Mouse (Mus musculus): ENCODE data around the gene Tfrc. TPM values are rescaled to one million over a fixed set of nuclear protein-coding genes. Genes with fewer than 3 reads are reported as not detected.

Gene Tfrc
- polyA plus RNA-seq, 1 experiment from 2014 or later: 37.0 TPM

DNA sequence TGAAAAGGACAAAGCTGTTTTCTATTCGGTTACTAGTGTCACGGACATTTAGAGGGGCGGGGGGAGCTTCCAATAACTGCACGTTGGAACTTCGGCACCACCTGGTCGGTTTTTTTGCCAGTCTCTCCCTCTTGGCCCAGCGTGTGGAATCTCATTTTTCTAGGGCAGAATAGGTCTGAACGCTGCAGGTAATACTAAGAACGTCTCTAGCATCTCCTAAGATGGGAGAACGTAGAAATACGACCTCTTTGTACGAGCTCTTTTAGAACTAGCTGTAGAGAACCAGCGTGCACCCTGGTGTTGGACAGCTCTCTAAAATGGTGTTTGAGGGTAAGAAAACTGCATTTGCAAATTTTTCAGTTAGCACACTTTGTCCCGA lies 670 bp downstream of the Tfrc start:
- under 1% methylated on average over 14 of the region's 14 CpGs for WGBS
- Histone ChIP-seq H3K27me3 (ENCODE audit: insufficient read depth, low read length) (no peaks in the 10 kb centered on the region), H3K4me2 (ENCODE audit: low read length) (peak overlapping the region; percentile 97), H3K9ac (ENCODE audit: low read depth, low read length) (peak overlapping the region; percentile 78), H3K9me3 (replicated peaks; ENCODE audit: low read length) (no peaks in the 10 kb centered on the region), H3K36me3 (ENCODE audit: insufficient read depth, low read length) (no peaks in the 10 kb centered on the region), H3K27ac (peak overlapping the region; percentile 90), H3K4me3 (replicated peaks; ENCODE audit: low read depth, low read length) (peak overlapping the region; percentile 72), H3K4me1 (replicated peaks; ENCODE audit: insufficient read depth, low read length) (no peaks in the 10 kb centered on the region)
- no peak for ATAC-seq (replicated peaks; ENCODE audit: low FRiP score, low read depth)
- TF ChIP-seq CTCF (IDR thresholded peaks at IDR 0.05; ENCODE audit: low read depth): no peak
- DNase-seq (ENCODE audit: low spot score): peak; percentile 49

DNA sequence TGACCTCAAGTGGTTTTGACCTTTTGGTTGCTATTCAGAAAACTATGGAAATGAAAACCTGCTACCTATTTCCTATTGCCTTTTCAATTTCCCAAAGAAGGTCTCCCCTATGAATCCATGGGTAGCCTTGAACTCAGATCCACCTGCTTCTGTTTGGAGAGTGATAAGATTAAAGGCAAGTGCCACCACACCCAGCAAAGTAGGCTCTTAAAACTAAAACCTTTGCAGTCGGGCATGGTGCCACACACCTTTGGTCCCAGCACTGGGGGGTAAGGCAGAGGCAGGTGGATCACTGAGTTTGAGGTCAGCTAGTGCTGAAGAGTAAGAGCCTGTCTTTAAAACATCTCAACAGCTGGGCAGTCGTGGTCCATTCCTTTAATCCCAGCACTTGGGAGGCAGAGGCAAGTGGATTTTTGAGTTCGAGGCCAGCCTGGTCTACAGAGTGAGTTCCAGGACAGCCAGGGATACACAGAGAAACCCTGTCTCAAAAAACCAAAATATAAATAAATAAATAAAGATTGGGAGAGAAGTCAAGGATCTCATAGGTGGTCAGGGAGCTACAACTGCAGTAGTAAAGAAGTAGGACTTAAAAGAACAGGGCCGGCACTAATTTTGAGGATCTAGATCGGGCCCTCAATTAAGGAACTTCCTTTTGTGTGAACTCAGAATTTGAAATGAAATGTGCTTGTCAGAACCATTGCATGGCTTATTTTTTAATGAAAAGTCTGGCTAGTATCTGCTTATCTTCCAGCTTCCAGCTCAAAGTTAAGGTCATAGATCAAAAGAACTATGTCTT lies 1.9 kb downstream of the Tfrc start:
- Histone ChIP-seq H3K9ac (ENCODE audit: low read depth, low read length) (no peak overlapping the region), H3K4me1 (replicated peaks; ENCODE audit: insufficient read depth, low read length) (no peaks in the 10 kb centered on the region), H3K9me3 (replicated peaks; ENCODE audit: low read length) (no peaks in the 10 kb centered on the region), H3K27me3 (ENCODE audit: insufficient read depth, low read length) (no peaks in the 10 kb centered on the region), H3K36me3 (ENCODE audit: insufficient read depth, low read length) (0 out of 2 replicates have a peak, but pooled peaks cover 2% of the 10 kb centered on the region), H3K27ac (no peak overlapping the region), H3K4me2 (ENCODE audit: low read length) (peak overlapping the region; percentile 97), H3K4me3 (replicated peaks; ENCODE audit: low read depth, low read length) (0 out of 2 replicates have a peak overlapping the region, but pooled peaks have one; percentile 72)
- DNase-seq (ENCODE audit: low spot score) (no peak), ATAC-seq (replicated peaks; ENCODE audit: low FRiP score, low read depth) (no peak)
- 75% methylated on average over 5 of the region's 5 CpGs for WGBS
- no peak for TF ChIP-seq CTCF (IDR thresholded peaks at IDR 0.05; ENCODE audit: low read depth)

DNA sequence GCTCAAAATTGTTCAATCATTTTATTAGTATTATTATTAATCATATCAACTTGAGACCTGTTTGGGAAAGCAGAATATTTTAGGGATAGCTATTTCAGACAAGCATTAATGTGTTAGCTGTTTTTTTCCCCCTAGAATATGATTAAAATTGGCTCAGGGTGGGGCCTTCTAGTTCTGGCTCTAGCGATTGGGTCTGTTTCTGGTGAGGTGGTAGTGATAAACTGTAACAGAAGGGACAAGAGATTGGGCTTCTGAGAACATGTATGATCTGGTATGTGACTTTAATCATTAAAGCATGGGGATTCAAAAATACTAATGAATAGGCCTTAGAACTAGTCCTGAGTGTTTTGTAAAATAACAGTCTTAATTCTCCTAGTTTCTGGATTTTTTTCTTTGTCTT lies 3.3 kb downstream of the Tfrc start:
- no peak overlapping the region for H3K9ac ChIP-seq (ENCODE audit: low read depth, low read length)
- no peak overlapping the region for H3K27ac ChIP-seq
- H3K27me3 ChIP-seq (ENCODE audit: insufficient read depth, low read length): no peaks in the 10 kb centered on the region
- DNase-seq (ENCODE audit: low spot score) (no peak), ATAC-seq (replicated peaks; ENCODE audit: low FRiP score, low read depth) (no peak)
- TF ChIP-seq CTCF (IDR thresholded peaks at IDR 0.05; ENCODE audit: low read depth): no peak
- 91% methylated on average over 1 of the region's 1 CpGs for WGBS
- H3K4me3 ChIP-seq (replicated peaks; ENCODE audit: low read depth, low read length): no peak overlapping the region
- H3K4me1 ChIP-seq (replicated peaks; ENCODE audit: insufficient read depth, low read length): no peaks in the 10 kb centered on the region
- H3K36me3 ChIP-seq (ENCODE audit: insufficient read depth, low read length): 0 out of 2 replicates have a peak, but pooled peaks cover 2% of the 10 kb centered on the region
- no peak overlapping the region for H3K4me2 ChIP-seq (ENCODE audit: low read length)
- no peaks in the 10 kb centered on the region for H3K9me3 ChIP-seq (replicated peaks; ENCODE audit: low read length)

DNA sequence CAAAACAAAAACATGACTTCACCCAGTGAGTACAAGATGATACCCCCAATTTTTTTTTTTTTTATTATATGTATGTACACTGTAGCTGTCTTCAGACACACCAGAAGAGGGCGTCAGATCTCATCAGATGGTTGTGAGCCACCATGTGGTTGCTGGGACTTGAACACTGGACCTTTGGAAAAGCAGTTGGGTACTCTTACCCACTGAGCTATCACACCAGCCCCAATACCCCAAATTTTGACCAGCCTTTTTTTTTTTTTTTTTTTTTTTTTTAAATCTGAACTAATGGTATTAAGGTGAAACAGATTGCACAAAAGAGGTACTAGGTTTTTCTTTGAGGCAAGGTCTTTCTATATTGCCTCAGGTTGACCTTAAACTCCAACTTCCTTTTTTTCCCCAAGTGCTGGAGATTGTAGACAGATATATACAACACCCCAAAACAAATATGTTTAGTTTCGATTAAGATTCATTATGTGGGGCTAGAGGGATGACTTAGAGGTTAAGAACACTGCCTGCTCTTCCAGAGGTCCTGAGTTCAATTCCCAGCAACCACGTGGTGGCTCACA lies 4.6 kb downstream of the Tfrc start:
- 78% methylated on average over 3 of the region's 3 CpGs for WGBS
- ATAC-seq (replicated peaks; ENCODE audit: low FRiP score, low read depth): no peak
- TF ChIP-seq CTCF (IDR thresholded peaks at IDR 0.05; ENCODE audit: low read depth): 0 out of 2 replicates have a peak, but pooled peaks have one; percentile 2

DNA sequence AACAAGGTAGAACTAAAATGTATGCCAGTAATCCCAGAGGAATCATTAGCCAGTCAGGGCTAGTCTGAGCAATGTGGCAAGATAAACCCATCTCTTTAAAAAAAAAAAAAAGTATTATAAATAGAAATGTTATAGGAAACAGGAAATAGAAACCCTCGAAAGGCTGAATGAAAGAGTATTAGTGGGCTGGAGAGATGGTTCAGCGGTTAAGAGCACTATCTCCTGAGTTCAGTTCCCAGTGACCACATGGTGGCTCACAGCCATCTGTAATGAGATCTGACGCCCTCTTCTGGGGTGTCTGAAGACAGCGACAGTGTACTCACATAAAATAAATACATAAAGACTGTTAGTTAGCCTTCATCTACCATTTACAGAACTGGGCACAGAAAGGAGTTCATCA lies 5.3 kb downstream of the Tfrc start:
- no peak overlapping the region for H3K4me2 ChIP-seq (ENCODE audit: low read length)
- TF ChIP-seq CTCF (IDR thresholded peaks at IDR 0.05; ENCODE audit: low read depth): peak; percentile 50
- no peak overlapping the region for H3K27ac ChIP-seq
- no peaks in the 10 kb centered on the region for H3K9me3 ChIP-seq (replicated peaks; ENCODE audit: low read length)
- H3K4me3 ChIP-seq (replicated peaks; ENCODE audit: low read depth, low read length): no peak overlapping the region
- no peak overlapping the region for H3K9ac ChIP-seq (ENCODE audit: low read depth, low read length)
- 57% methylated on average over 4 of the region's 4 CpGs for WGBS
- no peak for ATAC-seq (replicated peaks; ENCODE audit: low FRiP score, low read depth)
- no peak for DNase-seq (ENCODE audit: low spot score)
- H3K36me3 ChIP-seq (ENCODE audit: insufficient read depth, low read length): peaks cover 5% of the 10 kb centered on the region; the same call in 1 of the 2 replicates
- no peaks in the 10 kb centered on the region for H3K4me1 ChIP-seq (replicated peaks; ENCODE audit: insufficient read depth, low read length)
- H3K27me3 ChIP-seq (ENCODE audit: insufficient read depth, low read length): no peaks in the 10 kb centered on the region

More for the DNA sequence above, 4.6 kb downstream of the Tfrc start:
- no peak overlapping the region for H3K27ac ChIP-seq
- no peak for DNase-seq (ENCODE audit: low spot score)
- no peak overlapping the region for H3K4me2 ChIP-seq (ENCODE audit: low read length)
- no peaks in the 10 kb centered on the region for H3K9me3 ChIP-seq (replicated peaks; ENCODE audit: low read length)
- no peak overlapping the region for H3K4me3 ChIP-seq (replicated peaks; ENCODE audit: low read depth, low read length)
- H3K4me1 ChIP-seq (replicated peaks; ENCODE audit: insufficient read depth, low read length): no peaks in the 10 kb centered on the region
- 0 out of 2 replicates have a peak, but pooled peaks cover 2% of the 10 kb centered on the region for H3K36me3 ChIP-seq (ENCODE audit: insufficient read depth, low read length)
- no peaks in the 10 kb centered on the region for H3K27me3 ChIP-seq (ENCODE audit: insufficient read depth, low read length)
- no peak overlapping the region for H3K9ac ChIP-seq (ENCODE audit: low read depth, low read length)

DNA sequence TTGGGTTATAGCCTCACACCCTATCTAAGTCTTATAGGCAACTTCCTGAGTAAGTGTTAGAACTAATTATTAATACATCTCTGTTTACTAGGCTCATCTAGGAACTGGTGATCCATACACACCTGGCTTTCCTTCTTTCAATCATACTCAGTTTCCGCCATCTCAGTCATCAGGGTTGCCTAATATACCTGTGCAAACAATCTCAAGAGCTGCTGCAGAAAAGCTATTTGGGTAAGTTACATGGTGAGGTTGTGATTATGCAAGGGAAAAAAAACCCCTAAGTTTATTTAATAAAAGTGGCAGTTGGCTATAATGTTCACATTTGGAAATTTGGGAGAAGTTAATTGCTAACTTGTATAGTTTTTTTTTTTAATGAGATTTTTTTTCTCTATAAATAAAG lies 10.2 kb downstream of the Tfrc start:
- DNase-seq (ENCODE audit: low spot score): no peak
- no peak overlapping the region for H3K4me2 ChIP-seq (ENCODE audit: low read length)

More for the DNA sequence above, 10.2 kb downstream of the Tfrc start:
- ATAC-seq (replicated peaks; ENCODE audit: low FRiP score, low read depth): no peak
- Histone ChIP-seq H3K4me1 (replicated peaks; ENCODE audit: insufficient read depth, low read length) (no peaks in the 10 kb centered on the region), H3K9ac (ENCODE audit: low read depth, low read length) (no peak overlapping the region), H3K27ac (no peak overlapping the region), H3K4me3 (replicated peaks; ENCODE audit: low read depth, low read length) (no peak overlapping the region), H3K36me3 (ENCODE audit: insufficient read depth, low read length) (peaks cover 24% of the 10 kb centered on the region), H3K27me3 (ENCODE audit: insufficient read depth, low read length) (no peaks in the 10 kb centered on the region), H3K9me3 (replicated peaks; ENCODE audit: low read length) (no peaks in the 10 kb centered on the region)
- no peak for TF ChIP-seq CTCF (IDR thresholded peaks at IDR 0.05; ENCODE audit: low read depth)
- 98% methylated on average over 1 of the region's 1 CpGs for WGBS
